23 mouse cellular contexts compared by ENCODE assay signal in the genomic region with DNA sequence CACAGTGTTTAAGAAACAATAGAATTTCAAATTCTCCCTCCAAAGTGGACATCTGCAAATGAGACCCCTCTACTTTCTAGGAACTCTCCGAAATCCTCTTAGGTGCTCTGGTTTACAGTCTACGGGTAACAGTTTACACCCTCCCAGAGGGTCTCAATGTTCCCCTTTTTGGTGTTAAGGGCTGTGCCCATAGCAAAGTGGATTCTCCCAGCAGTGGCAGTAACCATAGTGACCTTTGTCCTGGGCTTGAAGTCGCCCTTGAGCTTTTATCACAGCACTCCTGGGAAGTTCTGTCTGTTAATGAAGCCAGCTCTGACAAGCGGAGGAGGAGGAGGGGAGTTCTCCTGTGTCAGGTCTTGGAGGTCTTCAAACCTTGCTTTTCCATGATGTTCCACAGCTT.
DNase-seq lines count a peak whose midpoint lies in the region; ATAC-seq and TF ChIP-seq lines count a peak whose summit lies in the region.
"Had no signal": no experiment of that assay in that cellular context is flagged by ENCODE, and none has a peak within 500 bp of the region (broad histone marks: within the 10 kb centered on the region; RNA-seq: fewer than 3 reads in every experiment).

No protein-coding gene starts in this region.

- no peak overlapping the region for H3K9ac ChIP-seq in intestine, embryonic 15.5 days
- H3K9ac ChIP-seq in intestine, postnatal 0 days (ENCODE audit: low read depth, low read length): no peak overlapping the region
- no peak overlapping the region for H3K9ac ChIP-seq in midbrain, embryonic 13.5 days (replicated peaks)
- H3K9ac ChIP-seq in midbrain, embryonic 14.5 days (replicated peaks; ENCODE audit: low read length): no peak overlapping the region
- H3K9ac ChIP-seq: forebrain, embryonic 13.5 days; forebrain, postnatal 0 days; hindbrain, embryonic 13.5 days had no signal

- no peaks in the 10 kb centered on the region for H3K27me3 ChIP-seq in intestine, embryonic 15.5 days (replicated peaks)
- no peaks in the 10 kb centered on the region for H3K27me3 ChIP-seq in intestine, postnatal 0 days (replicated peaks; ENCODE audit: control insufficient read depth, insufficient read depth, low read length)
- H3K27me3 ChIP-seq in midbrain, embryonic 13.5 days: no peaks in the 10 kb centered on the region
- no peaks in the 10 kb centered on the region for H3K27me3 ChIP-seq in midbrain, embryonic 14.5 days (ENCODE audit: control insufficient read depth, insufficient read depth, low read length)
- H3K27me3 ChIP-seq: forebrain, embryonic 13.5 days; hindbrain, embryonic 13.5 days had no signal

- no peaks in the 10 kb centered on the region for H3K4me1 ChIP-seq in intestine, embryonic 15.5 days (replicated peaks)
- peaks cover 4% of the 10 kb centered on the region; the same call in 1 of the 2 replicates for H3K4me1 ChIP-seq in intestine, postnatal 0 days (replicated peaks; ENCODE audit: control insufficient read depth, insufficient read depth, low read length)
- peaks cover 4% of the 10 kb centered on the region for H3K4me1 ChIP-seq in midbrain, embryonic 13.5 days (replicated peaks)
- no peaks in the 10 kb centered on the region for H3K4me1 ChIP-seq in midbrain, embryonic 14.5 days (ENCODE audit: control insufficient read depth, insufficient read depth, low read length)
- H3K4me1 ChIP-seq: forebrain, embryonic 13.5 days; hindbrain, embryonic 13.5 days had no signal

- H3K4me3 ChIP-seq in intestine, embryonic 15.5 days (replicated peaks): no peak overlapping the region
- no peak overlapping the region for H3K4me3 ChIP-seq in intestine, postnatal 0 days (ENCODE audit: low read depth, low read length)
- H3K4me3 ChIP-seq in midbrain, embryonic 13.5 days (replicated peaks): no peak overlapping the region
- H3K4me3 ChIP-seq in midbrain, embryonic 14.5 days (replicated peaks; ENCODE audit: low read depth, low read length): no peak overlapping the region
- H3K4me3 ChIP-seq: embryonic facial prominence, embryonic 10.5 days; forebrain, embryonic 13.5 days; heart, adult 2 months; hindbrain, embryonic 13.5 days had no signal

- no peak overlapping the region for H3K27ac ChIP-seq in intestine, embryonic 15.5 days
- no peak overlapping the region for H3K27ac ChIP-seq in intestine, postnatal 0 days (ENCODE audit: low read depth, low read length)
- no peak overlapping the region for H3K27ac ChIP-seq in midbrain, embryonic 13.5 days
- H3K27ac ChIP-seq in midbrain, embryonic 14.5 days (replicated peaks; ENCODE audit: low read depth, low read length): no peak overlapping the region
- H3K27ac ChIP-seq: embryonic facial prominence, embryonic 10.5 days; forebrain, embryonic 13.5 days; heart, adult 2 months; hindbrain, embryonic 13.5 days had no signal

- H3K4me2 ChIP-seq in intestine, embryonic 15.5 days (replicated peaks): no peak overlapping the region
- no peak overlapping the region for H3K4me2 ChIP-seq in intestine, postnatal 0 days (replicated peaks; ENCODE audit: low read depth)
- no peak overlapping the region for H3K4me2 ChIP-seq in midbrain, embryonic 13.5 days (replicated peaks)
- no peak overlapping the region for H3K4me2 ChIP-seq in midbrain, embryonic 14.5 days (ENCODE audit: low read length)
- H3K4me2 ChIP-seq: forebrain, embryonic 13.5 days; hindbrain, embryonic 13.5 days had no signal

- no peaks in the 10 kb centered on the region for H3K9me3 ChIP-seq in intestine, embryonic 15.5 days
- no peaks in the 10 kb centered on the region for H3K9me3 ChIP-seq in intestine, postnatal 0 days (ENCODE audit: control insufficient read depth)
- H3K9me3 ChIP-seq in midbrain, embryonic 13.5 days: no peaks in the 10 kb centered on the region
- no peaks in the 10 kb centered on the region for H3K9me3 ChIP-seq in midbrain, embryonic 14.5 days (ENCODE audit: control insufficient read depth, low read length)
- H3K9me3 ChIP-seq: embryonic facial prominence, embryonic 10.5 days; forebrain, embryonic 13.5 days; hindbrain, embryonic 13.5 days had no signal

- no peaks in the 10 kb centered on the region for H3K36me3 ChIP-seq in intestine, embryonic 15.5 days
- no peaks in the 10 kb centered on the region for H3K36me3 ChIP-seq in intestine, postnatal 0 days (ENCODE audit: control insufficient read depth, insufficient read depth)
- no peaks in the 10 kb centered on the region for H3K36me3 ChIP-seq in midbrain, embryonic 13.5 days
- no peaks in the 10 kb centered on the region for H3K36me3 ChIP-seq in midbrain, embryonic 14.5 days (ENCODE audit: control insufficient read depth, insufficient read depth, low read length)
- H3K36me3 ChIP-seq: hindbrain, embryonic 13.5 days had no signal

- no peak for DNase-seq in cerebellum, postnatal 25 days
- DNase-seq in midbrain, embryonic 14.5 days: no peak
- DNase-seq in heart, adult 8-10 months (ENCODE audit: low spot score): no peak
- DNase-seq: adrenal gland, adult 2 months; adrenal gland, postnatal 25 days; B cell, adult 2 months; cerebellum, adult 11 months; cerebellum, adult 8-10 months; cerebellum, postnatal 14 days; forebrain, postnatal 0 days; gastrocnemius, postnatal 14 days; heart, adult 2 months; heart, postnatal 10 days; heart, postnatal 4 days had no signal

- 0 out of 2 replicates have a peak, but pooled peaks have one; percentile 15 for ATAC-seq in cerebellum, adult (ENCODE audit: insufficient number of reproducible peaks, low FRiP score, low TSS enrichment)
- ATAC-seq in intestine, embryonic 15.5 days: peak; percentile 39; the same call in 1 of the 2 replicates
- no peak for ATAC-seq in intestine, postnatal 0 days
- 0 out of 2 replicates have a peak, but pooled peaks have one; percentile 45 for ATAC-seq in midbrain, embryonic 13.5 days
- ATAC-seq in midbrain, embryonic 14.5 days (ENCODE audit: low FRiP score, low TSS enrichment): no peak
- ATAC-seq: CD4-positive, CD25-positive, alpha-beta regulatory T cell, adult 4 months; forebrain, embryonic 13.5 days; forebrain, postnatal 0 days; intestine, embryonic 16.5 days had no signal

- WGBS in intestine, embryonic 15.5 days: 72% methylated on average over 4 of the region's 4 CpGs
- 73% methylated on average over 4 of the region's 4 CpGs for WGBS in intestine, postnatal 0 days
- 29% methylated on average over 4 of the region's 4 CpGs for WGBS in midbrain, embryonic 13.5 days
- 25% methylated on average over 4 of the region's 4 CpGs for WGBS in midbrain, embryonic 14.5 days

- TF ChIP-seq CTCF in intestine, postnatal 0 days (IDR thresholded peaks at IDR 0.05; ENCODE audit: low read depth): no peak

Comparison
In these comparisons a context has a peak if more than half of its experiments do, and no peak if none do; other contexts are left out.
1. ATAC-seq: peak in cerebellum, adult (single experiment), intestine, embryonic 15.5 days (single experiment) and midbrain, embryonic 13.5 days (single experiment); none in intestine, postnatal 0 days (single experiment) and midbrain, embryonic 14.5 days (single experiment).